Mouse (Mus musculus): ENCODE results near the gene Ttc28.

GRCm38 (mm10) chr5:111205817-111206216, 326.2 kb downstream of the Ttc28 start:
- TF ChIP-seq POLR2A (IDR thresholded peaks at IDR 0.05; ENCODE audit: borderline replicate concordance, control insufficient read depth, low read depth, low read length) = no peak
- no peak for TF ChIP-seq CTCF (IDR thresholded peaks at IDR 0.05; ENCODE audit: control insufficient read depth, insufficient read depth, low read length)
